Mouse (Mus musculus) c-Kit-positive CD71-negative TER-119-negative erythroid progenitor cells, embryonic 14.5 days (primary cell): ENCODE measurements around the gene Sox5.

Source experiments
- DNase-seq: peaks from one replicate; pipeline ENCODE4 v3.0.0-alpha.2; 2013; ENCODE audit warnings: low read depth

Sox5 gene

GRCm38 (mm10) chr6:144103612-144104011, 678.2 kb downstream of the Sox5 start:
- DNase-seq, result no peak

DNA sequence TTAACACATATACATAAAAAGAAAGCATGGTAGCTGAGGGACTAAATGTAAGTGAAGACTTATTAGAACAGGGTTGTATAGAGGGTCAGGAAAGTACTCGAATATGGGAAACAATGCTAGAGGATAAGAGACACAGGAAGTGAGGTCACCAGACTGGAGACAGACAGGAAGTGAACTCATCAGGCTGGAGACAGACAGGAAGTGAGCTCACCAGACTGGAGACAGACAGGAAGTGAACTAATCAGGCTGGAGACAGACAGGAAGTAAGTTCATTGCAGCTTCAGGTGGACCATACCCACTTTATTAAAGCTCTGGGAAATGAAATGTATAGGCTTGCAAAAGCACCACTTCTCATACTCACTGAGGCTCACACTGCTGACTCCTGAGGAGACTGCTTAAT, 680.9 kb downstream of the Sox5 start:
- no peak for DNase-seq

DNA sequence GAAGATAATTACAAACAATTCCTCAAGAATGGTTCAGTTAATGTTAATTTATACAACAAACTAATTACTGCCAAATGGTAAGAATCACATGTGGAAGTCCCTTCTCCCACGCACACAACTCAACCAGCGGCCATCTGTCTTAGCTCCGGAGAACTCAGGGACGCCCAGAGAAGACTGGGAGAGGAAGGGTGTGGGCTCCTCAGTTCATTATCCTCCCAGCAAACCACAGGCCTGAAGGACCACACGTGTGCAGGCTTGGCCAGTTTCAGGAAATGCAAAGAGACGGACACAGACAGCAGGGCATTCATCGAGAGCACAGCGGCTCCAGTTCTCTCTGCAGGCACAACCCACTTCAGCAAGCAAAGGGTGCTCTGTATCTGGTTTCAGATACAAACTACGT, 683.7 kb downstream of the Sox5 start:
- no peak for DNase-seq

GRCm38 (mm10) chr6:144088256-144088655, 693.5 kb downstream of the Sox5 start:
- no peak for DNase-seq

DNA sequence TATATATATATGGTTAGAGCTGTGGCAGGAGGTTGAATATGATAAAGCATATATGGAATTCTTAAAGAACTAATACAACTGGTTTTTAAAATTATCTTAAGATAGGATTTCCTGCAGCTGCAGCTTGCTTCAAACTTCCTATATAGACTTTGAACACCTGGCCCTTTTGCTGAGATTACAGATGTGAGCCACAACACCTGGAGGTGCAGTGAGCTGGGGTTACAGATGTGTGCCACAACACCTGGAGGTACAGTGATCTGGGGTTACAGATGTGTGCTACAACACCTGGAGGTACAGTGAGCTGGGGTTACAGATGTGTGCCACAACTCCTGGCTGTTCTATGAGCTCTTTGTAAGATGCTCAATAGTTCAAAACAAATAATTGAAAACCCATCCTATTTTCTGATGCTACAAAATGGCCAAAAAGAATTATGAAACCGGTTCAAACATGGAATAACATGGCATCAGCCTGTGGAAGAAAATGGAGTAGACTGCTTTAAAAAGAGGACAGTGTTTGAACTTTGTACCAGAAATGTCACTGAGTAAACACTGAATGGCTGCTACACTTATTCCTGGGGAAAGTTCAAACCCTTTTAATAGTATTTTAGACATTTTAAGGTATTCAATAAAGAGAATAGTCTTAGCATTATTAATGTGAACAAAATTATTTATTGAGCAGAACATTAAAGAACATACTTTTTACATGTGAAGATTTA, 695.5 kb downstream of the Sox5 start:
- DNase-seq, result no peak

DNA sequence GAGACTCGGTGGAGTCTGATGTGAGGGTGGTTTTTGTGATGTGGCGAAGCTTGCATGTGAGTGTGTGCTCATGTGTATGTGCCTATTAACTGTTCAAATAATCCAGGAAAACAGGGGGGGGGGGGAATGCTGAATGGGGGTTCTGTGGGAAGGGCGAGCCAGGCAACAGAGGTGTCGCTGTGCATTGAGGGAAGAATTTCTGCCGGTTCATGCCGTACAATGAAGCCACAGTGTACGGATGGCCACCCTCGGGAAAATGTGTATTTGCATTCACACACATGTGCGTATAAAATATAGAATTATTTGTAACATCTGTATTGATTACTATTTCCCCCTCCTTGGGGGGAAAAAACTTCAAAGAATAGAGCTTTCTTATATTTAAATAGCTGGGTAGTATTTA, 699.5 kb downstream of the Sox5 start:
- DNase-seq, result no peak

DNA sequence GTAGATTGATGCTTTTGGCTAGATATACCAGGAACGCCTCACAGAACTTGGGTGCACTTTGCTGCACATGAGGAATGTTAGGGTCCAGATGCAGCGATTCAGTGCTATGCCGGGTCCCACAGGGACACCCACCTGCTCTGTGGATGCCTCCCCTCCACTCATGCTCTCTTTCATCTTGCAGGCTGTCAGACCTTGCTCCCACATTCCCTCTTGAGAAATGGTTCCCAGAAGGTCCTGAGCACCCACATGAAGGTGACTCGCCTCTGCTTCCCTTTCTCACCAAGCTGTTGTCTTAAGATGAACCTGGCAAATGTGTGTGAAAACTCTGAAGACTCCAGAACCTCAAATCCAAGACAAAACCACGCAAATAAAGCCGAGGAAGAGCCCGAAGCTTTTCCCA, 704.0 kb downstream of the Sox5 start:
- DNase-seq, result no peak

GRCm38 (mm10) chr6:144076376-144076775, 705.4 kb downstream of the Sox5 start:
- no peak for DNase-seq

DNA sequence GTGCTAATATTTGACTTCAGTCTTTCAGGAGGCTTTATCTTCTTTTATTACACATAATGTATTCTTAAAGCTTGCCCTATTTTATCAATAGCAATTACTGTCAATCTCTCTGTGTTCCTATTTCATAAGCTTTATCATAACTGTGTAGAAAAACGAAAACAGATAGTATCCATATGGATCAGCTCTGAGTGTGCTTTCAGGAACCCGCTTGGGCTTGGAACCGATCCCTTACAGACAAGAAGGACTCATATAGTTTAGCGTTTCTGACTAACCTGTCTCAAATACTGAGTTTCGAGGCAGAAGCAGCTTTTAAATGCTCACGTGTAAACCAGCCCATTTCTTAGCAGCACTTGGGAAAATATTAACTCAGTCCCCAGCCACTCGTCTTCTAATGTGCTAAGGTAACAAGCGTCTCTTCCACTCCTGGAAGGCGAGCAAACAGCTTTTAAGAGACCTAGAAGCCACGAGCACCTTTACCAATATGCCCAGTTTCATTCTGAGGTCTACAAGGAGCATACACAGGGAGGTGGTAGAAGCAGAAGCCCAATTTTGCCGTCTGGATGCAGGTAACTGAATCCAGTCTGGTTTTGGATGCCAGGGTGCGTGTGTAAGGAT, 706.3 kb downstream of the Sox5 start:
- DNase-seq, result no peak

DNA sequence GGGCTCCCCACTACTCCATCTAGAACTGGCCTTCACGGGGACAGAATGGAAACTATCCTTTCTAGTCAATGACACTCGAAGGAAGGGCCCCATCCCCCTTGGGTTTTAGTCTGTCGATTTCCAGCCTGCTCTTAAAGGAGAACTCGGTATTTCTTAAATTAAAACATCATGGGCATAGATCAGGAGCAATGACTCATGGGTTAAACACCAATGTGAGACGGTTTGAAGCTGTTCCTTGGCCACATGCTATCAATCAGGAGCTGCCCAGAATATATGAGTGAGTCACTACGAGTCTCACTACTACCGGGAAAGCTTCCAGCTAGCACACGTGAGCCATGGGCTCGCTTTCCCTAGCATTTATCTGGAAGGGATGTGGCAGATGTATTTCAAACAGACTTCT, 707.0 kb downstream of the Sox5 start:
- DNase-seq, result no peak

GRCm38 (mm10) chr6:144070461-144070860, 711.3 kb downstream of the Sox5 start:
- no peak for DNase-seq

- DNase-seq, result no peak
Measured at GRCm38 (mm10) chr6:144067491-144067890, 714.3 kb downstream of the Sox5 start.

DNA sequence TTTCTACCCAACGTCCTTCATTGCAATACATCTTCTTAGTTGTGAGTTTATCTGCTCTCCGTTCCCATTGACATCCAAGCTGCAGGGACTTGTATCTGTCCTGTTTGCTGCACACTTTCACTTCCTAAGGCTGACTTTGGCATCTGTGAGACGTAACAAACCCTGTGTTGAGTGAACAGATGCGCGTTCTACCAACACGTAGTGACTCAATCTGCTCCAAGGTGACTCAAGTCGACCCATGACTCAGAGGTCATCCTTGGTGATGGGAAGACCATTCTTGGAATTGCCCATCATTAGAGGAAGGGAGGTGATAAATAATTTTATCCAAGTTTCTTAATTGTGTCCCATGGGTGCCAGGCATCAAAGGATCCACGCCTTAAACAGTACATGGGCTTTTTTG, 719.3 kb downstream of the Sox5 start:
- no peak for DNase-seq

- no peak for DNase-seq
Measured at GRCm38 (mm10) chr6:144061814-144062213, 720.0 kb downstream of the Sox5 start.

DNA sequence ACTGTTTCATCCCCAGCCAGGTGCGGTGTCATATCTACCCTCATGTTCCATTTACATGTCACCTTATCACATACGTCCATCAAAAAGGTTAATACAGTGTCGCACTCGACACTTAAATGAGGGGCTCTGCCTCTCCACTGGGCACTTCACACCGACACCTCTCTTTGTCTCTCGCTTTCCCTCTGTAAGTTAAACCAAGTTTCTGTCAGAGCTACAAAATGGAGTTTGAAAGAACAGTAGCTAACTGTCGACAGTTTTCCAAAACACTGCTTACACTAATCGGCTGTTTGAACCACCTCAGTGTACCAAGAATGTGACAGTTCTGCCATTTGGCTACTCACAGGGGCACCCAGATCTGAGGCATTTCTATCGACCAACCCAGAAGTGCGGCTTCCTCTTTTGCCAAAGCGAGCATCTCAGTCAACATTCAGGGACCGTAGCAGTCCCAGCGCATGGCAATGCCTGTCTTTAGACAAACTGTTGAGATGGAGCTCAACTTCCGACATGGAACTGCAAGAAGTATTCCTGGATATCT, 724.6 kb downstream of the Sox5 start:
- no peak for DNase-seq

GRCm38 (mm10) chr6:144056252-144057097, 725.3 kb downstream of the Sox5 start:
- DNase-seq, result no peak

GRCm38 (mm10) chr6:144052487-144052886, 729.3 kb downstream of the Sox5 start:
- no peak for DNase-seq

DNA sequence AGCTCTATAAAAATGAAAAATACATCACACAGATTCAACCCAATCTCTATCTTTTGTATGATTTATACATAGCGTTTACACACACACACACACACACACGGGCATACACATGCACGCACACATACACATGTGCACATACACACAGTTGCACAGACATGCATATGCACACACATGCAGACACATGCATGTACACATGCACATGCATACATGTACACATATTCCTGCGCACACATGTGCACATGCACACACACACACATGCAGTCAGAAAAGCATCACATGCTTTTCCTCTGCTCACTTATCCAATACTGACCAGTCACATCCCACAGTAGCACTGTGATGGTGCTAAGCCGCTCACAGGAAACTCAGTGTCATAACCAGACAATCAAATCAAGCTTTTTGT, 730.5 kb downstream of the Sox5 start:
- DNase-seq, result no peak

- no peak for DNase-seq
Measured at GRCm38 (mm10) chr6:144048201-144048924, 733.4 kb downstream of the Sox5 start.

DNA sequence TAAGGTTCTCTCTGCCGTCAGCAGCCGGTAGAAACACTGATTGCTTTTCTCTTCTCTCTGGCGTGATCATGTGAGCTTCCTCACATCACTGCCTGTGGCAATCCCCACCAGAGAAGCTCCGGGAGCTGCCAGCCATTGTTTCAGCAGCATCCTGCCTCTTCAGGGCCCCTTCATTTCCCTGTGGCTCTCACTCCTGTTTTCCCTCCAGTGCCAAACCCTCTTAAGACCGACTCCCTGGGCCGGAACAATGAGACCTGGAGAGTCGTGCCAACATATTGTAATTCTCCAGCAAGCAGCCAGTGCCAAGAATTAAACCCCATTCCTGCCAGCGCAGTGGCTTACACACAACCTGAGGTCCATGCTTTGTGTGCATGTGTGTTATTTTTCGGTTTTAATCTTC, 736.3 kb downstream of the Sox5 start:
- DNase-seq, result no peak

DNA sequence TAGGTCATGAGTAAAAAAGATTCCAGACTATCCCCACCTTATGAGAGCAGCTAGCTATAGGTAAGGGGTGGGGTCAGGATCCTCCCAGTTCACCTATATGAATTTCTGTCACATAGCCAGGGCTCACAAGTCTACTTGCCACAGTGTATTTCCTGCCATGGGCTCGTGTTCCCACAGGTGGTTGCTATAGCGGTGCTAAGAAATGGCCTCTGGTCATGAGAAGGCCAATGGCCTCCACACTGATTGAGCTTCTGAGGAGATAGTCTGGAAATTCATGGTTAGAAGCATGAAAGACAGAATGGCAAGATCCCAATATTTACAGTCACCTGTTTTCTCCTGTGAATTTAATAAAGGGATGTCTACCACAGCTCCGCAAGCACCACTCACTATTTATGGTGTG, 737.4 kb downstream of the Sox5 start:
- no peak for DNase-seq

- no peak for DNase-seq
Measured at GRCm38 (mm10) chr6:144042936-144043335, 738.8 kb downstream of the Sox5 start.
